Mouse (Mus musculus): Measurements from ENCODE around the gene C2cd4c. TPM values are rescaled to one million over a fixed set of nuclear protein-coding genes. Genes with fewer than 3 reads are reported as not detected.

The C2cd4c gene
- total and polyA plus RNA-seq, 3 experiments, result 0.02 to 0.10 TPM; not detected in 1

DNA sequence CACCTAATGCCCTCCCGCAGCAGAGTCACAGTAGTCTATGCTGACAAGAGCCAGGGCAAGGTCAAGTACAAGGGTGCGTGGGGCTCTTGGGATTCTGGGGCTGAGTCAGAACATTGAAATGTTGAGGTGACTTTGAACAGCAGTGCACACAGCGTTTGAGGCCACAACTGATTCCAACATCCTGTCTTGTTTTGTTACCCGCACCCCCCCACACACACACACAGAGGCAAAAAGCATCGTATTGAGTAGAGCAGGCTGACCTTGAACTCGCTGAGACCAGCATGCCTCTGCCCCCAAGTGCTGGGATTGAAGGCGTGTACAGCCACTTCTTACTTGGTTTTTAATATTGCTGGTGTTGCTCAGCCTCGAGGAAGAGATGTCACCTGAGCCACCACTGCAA is 39.5 kb downstream of the C2cd4c start:
- H3K79me2 ChIP-seq (replicated peaks; ENCODE audit: control insufficient read depth, insufficient read depth, low read length), result no peaks in the 10 kb centered on the region
- no peak overlapping the region for H3K27ac ChIP-seq
- H3K9ac ChIP-seq (ENCODE audit: low read depth, low read length), result no peak overlapping the region
- intact Hi-C loops (cut with DNase I), result no loop called here
- no peaks in the 10 kb centered on the region for H3K36me3 ChIP-seq (ENCODE audit: control insufficient read depth, insufficient read depth, low read length)
- 74% methylated on average over 8 of the region's 8 CpGs for WGBS
- H3K4me3 ChIP-seq, result no peak overlapping the region
- DNase-seq, result peak in 1 of 2 experiments; percentile 5
- no peaks in the 10 kb centered on the region for H3K27me3 ChIP-seq (ENCODE audit: control insufficient read depth, insufficient read depth, low read length)
- TF ChIP-seq CTCF (IDR thresholded peaks at IDR 0.05), result no peak
- TF ChIP-seq EP300 (IDR thresholded peaks at IDR 0.05; ENCODE audit: insufficient read depth, low read depth, low read length), result no peak
- no peak for TF ChIP-seq POLR2A (IDR thresholded peaks at IDR 0.05; ENCODE audit: insufficient read depth, low read depth, low read length)
- H3K4me1 ChIP-seq (ENCODE audit: control insufficient read depth, insufficient read depth, low read length), result no peaks in the 10 kb centered on the region

DNA sequence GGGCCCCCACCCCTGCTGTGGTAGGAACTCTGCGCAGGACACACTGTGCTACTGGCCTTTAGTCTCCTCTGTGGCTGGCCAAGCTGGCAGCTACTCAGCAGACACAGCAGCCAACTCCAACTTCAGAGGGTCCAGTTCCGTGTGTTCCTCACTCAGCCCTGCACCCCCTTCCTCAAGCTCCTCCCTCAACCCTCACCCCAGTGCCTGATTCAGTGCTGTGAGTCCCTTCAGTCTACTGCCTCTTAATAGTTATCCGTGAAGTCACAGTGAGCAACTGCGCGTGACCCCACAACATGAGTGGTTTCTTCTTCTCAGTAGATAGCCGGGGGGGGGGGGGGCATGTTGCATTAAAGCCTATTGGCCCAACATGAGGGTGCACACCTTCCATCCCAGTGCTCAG is 40.2 kb downstream of the C2cd4c start:
- TF ChIP-seq EP300 (IDR thresholded peaks at IDR 0.05; ENCODE audit: insufficient read depth, low read depth, low read length), result no peak
- no peak for TF ChIP-seq CTCF (IDR thresholded peaks at IDR 0.05)
- no peak for TF ChIP-seq POLR2A (IDR thresholded peaks at IDR 0.05; ENCODE audit: insufficient read depth, low read depth, low read length)
- Histone ChIP-seq H3K36me3 (ENCODE audit: control insufficient read depth, insufficient read depth, low read length) (no peaks in the 10 kb centered on the region), H3K4me1 (ENCODE audit: control insufficient read depth, insufficient read depth, low read length) (no peaks in the 10 kb centered on the region), H3K79me2 (replicated peaks; ENCODE audit: control insufficient read depth, insufficient read depth, low read length) (no peaks in the 10 kb centered on the region), H3K27ac (no peak overlapping the region), H3K27me3 (ENCODE audit: control insufficient read depth, insufficient read depth, low read length) (no peaks in the 10 kb centered on the region), H3K4me3 (no peak overlapping the region), H3K9ac (ENCODE audit: low read depth, low read length) (no peak overlapping the region)
- 84% methylated on average over 6 of the region's 6 CpGs for WGBS
- intact Hi-C loops (cut with DNase I), result no loop called here
- peak in 1 of 2 experiments; percentile 5 for DNase-seq

DNA sequence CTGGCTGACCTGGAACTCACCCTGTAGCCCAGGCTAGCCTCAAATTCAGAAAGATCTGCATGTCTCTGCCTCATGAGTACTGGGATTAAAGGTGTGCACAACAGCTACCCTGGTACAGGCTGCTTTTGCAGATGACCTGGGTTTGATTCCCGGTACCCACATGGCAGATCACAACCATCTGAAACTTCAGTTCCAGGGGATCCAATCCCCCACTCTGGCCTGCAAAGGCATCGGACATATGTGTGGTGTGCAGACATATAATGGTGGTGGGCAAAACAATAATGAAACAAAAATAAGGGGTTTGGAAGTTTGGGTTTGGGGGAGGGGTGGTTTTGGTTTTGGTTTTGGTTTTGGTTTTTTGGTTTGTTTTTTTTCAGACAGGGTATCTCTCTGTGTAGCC is 42.5 kb downstream of the C2cd4c start:
- Histone ChIP-seq H3K79me2 (replicated peaks; ENCODE audit: control insufficient read depth, insufficient read depth, low read length) (no peaks in the 10 kb centered on the region), H3K9ac (ENCODE audit: low read depth, low read length) (no peak overlapping the region), H3K4me1 (ENCODE audit: control insufficient read depth, insufficient read depth, low read length) (no peaks in the 10 kb centered on the region), H3K27ac (no peak overlapping the region), H3K36me3 (ENCODE audit: control insufficient read depth, insufficient read depth, low read length) (no peaks in the 10 kb centered on the region), H3K4me3 (no peak overlapping the region), H3K27me3 (ENCODE audit: control insufficient read depth, insufficient read depth, low read length) (no peaks in the 10 kb centered on the region)
- intact Hi-C loops (cut with DNase I), result no loop called here
- DNase-seq, result peak in 1 of 2 experiments; percentile 4
- TF ChIP-seq POLR2A (IDR thresholded peaks at IDR 0.05; ENCODE audit: insufficient read depth, low read depth, low read length) (no peak), CTCF (IDR thresholded peaks at IDR 0.05) (no peak), EP300 (IDR thresholded peaks at IDR 0.05; ENCODE audit: insufficient read depth, low read depth, low read length) (no peak)
- 84% methylated on average over 2 of the region's 2 CpGs for WGBS

DNA sequence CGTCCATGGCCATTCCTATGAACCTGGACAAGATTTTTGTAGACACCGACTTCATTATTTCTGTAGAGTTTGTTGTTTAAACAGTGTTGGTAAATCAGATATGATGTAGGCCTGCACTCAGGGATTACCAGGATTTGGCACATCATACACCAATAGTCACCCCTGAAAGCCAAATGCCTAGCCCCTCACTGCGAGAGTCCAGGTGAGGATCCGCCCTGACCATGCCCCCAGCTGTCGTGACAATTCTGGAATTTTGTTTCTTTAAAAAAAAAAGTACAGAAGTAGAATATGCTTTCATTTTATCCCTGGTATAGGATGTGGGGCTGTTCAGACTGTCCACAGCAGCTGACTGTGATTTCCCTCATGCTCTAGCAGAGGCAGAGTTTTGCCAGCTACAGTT is 43.9 kb downstream of the C2cd4c start:
- no peak overlapping the region for H3K4me3 ChIP-seq
- H3K36me3 ChIP-seq (ENCODE audit: control insufficient read depth, insufficient read depth, low read length), result no peaks in the 10 kb centered on the region
- no peaks in the 10 kb centered on the region for H3K27me3 ChIP-seq (ENCODE audit: control insufficient read depth, insufficient read depth, low read length)
- no peak for DNase-seq
- no peak overlapping the region for H3K27ac ChIP-seq
- H3K4me1 ChIP-seq (ENCODE audit: control insufficient read depth, insufficient read depth, low read length), result no peaks in the 10 kb centered on the region
- H3K79me2 ChIP-seq (replicated peaks; ENCODE audit: control insufficient read depth, insufficient read depth, low read length), result no peaks in the 10 kb centered on the region
- whole genome bisulfite sequencing, result 84% methylated on average over 5 of the region's 5 CpGs
- TF ChIP-seq POLR2A (IDR thresholded peaks at IDR 0.05; ENCODE audit: insufficient read depth, low read depth, low read length) (no peak), CTCF (IDR thresholded peaks at IDR 0.05) (no peak), EP300 (IDR thresholded peaks at IDR 0.05; ENCODE audit: insufficient read depth, low read depth, low read length) (no peak)
- intact Hi-C loops (cut with DNase I), result no loop called here
- H3K9ac ChIP-seq (ENCODE audit: low read depth, low read length), result no peak overlapping the region

DNA sequence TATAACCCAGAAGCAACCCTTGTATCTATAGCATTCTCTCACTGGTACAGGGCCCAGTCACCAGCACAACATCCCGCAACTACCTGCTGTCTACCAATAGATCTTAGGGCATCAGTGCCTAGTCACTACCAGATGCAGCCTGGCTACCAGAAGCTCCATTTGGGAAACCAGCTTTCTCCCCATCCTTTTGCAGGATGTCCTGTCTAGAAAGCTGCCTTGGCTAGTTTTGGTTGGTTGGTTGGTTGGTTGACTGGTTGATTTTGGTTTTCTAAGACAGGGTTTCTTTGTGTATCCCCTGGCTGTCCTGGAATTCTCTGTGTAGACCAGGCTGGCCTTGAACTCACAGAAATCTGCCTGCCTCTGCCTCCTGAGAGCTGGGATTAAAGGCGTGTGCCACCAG is 54.1 kb downstream of the C2cd4c start:
- no peaks in the 10 kb centered on the region for H3K36me3 ChIP-seq (ENCODE audit: control insufficient read depth, insufficient read depth, low read length)
- intact Hi-C loops (cut with DNase I), result no loop called here
- H3K27me3 ChIP-seq (ENCODE audit: control insufficient read depth, insufficient read depth, low read length), result no peaks in the 10 kb centered on the region
- no peak for DNase-seq
- no peaks in the 10 kb centered on the region for H3K79me2 ChIP-seq (replicated peaks; ENCODE audit: control insufficient read depth, insufficient read depth, low read length)
- peaks cover 3% of the 10 kb centered on the region for H3K4me1 ChIP-seq (ENCODE audit: control insufficient read depth, insufficient read depth, low read length)
- TF ChIP-seq CTCF (IDR thresholded peaks at IDR 0.05) (no peak), POLR2A (IDR thresholded peaks at IDR 0.05; ENCODE audit: insufficient read depth, low read depth, low read length) (no peak), EP300 (IDR thresholded peaks at IDR 0.05; ENCODE audit: insufficient read depth, low read depth, low read length) (no peak)
- no peak overlapping the region for H3K27ac ChIP-seq
- H3K4me3 ChIP-seq, result no peak overlapping the region
- H3K9ac ChIP-seq (ENCODE audit: low read depth, low read length), result no peak overlapping the region
- 82% methylated on average over 2 of the region's 2 CpGs for WGBS

DNA sequence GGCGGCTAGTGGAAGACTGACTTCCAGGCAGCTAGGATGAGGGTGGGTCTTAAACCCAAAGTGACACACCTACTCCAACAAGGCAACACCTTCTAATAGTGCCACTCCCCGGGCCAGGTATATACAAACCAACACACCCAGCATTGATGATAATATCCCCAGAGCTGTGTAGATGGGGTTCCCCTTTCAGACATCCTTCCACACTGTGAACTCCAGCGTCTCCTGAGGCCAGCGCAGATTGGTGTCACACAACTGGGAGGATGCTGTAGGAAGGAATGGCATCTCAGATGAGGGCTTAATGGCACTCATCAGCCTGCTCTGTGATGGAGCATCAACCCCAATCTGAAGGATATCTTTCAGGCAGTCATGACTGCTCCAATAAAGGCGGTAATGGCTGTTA is 56.3 kb downstream of the C2cd4c start:
- DNase-seq, result peak in 1 of 2 experiments; percentile 7
- Histone ChIP-seq H3K9ac (ENCODE audit: low read depth, low read length) (no peak overlapping the region), H3K27ac (no peak overlapping the region), H3K79me2 (replicated peaks; ENCODE audit: control insufficient read depth, insufficient read depth, low read length) (0 out of 2 replicates have a peak, but pooled peaks cover 1% of the 10 kb centered on the region), H3K4me1 (ENCODE audit: control insufficient read depth, insufficient read depth, low read length) (peaks cover 3% of the 10 kb centered on the region), H3K27me3 (ENCODE audit: control insufficient read depth, insufficient read depth, low read length) (no peaks in the 10 kb centered on the region), H3K4me3 (no peak overlapping the region), H3K36me3 (ENCODE audit: control insufficient read depth, insufficient read depth, low read length) (no peaks in the 10 kb centered on the region)
- WGBS, result 93% methylated on average over 5 of the region's 5 CpGs
- intact Hi-C loops (cut with DNase I), result no loop called here
- no peak for TF ChIP-seq EP300 (IDR thresholded peaks at IDR 0.05; ENCODE audit: insufficient read depth, low read depth, low read length)
- no peak for TF ChIP-seq POLR2A (IDR thresholded peaks at IDR 0.05; ENCODE audit: insufficient read depth, low read depth, low read length)
- no peak for TF ChIP-seq CTCF (IDR thresholded peaks at IDR 0.05)
